14 mouse cellular contexts compared by ENCODE assay signal in genomic region chr11:25233360-25233890, GRCm38 (mm10).
DNase-seq lines count a peak whose midpoint lies in the region; ATAC-seq and TF ChIP-seq lines count a peak whose summit lies in the region.
"Had no signal": no experiment of that assay in that cellular context is flagged by ENCODE, and none has a peak within 500 bp of the region (broad histone marks: within the 10 kb centered on the region; RNA-seq: fewer than 3 reads in every experiment).

No protein-coding gene starts in this region.

- H3K9ac ChIP-seq in hindbrain, embryonic 14.5 days = no peak overlapping the region
- H3K9ac ChIP-seq in hindbrain, embryonic 13.5 days = no peak overlapping the region
- H3K9ac ChIP-seq in liver, postnatal 0 days (replicated peaks) = no peak overlapping the region
- H3K9ac ChIP-seq: heart, embryonic 15.5 days had no signal

- no peak overlapping the region for H3K4me3 ChIP-seq in hindbrain, embryonic 14.5 days (replicated peaks; ENCODE audit: low read length)
- no peak overlapping the region for H3K4me3 ChIP-seq in hindbrain, embryonic 13.5 days
- H3K4me3 ChIP-seq in liver, postnatal 0 days (ENCODE audit: low read depth, low read length) = no peak overlapping the region
- H3K4me3 ChIP-seq in thymus, adult 2 months (ENCODE audit: control insufficient read depth, insufficient read depth, low read length) = no peak overlapping the region
- H3K4me3 ChIP-seq: heart, embryonic 15.5 days; limb, embryonic 10.5 days had no signal

- H3K27ac ChIP-seq in hindbrain, embryonic 14.5 days = no peak overlapping the region
- H3K27ac ChIP-seq in hindbrain, embryonic 13.5 days = no peak overlapping the region
- H3K27ac ChIP-seq in liver, postnatal 0 days (ENCODE audit: low read depth) = no peak overlapping the region
- no peak overlapping the region for H3K27ac ChIP-seq in thymus, adult 2 months (ENCODE audit: control insufficient read depth, insufficient read depth, low read length)
- H3K27ac ChIP-seq: heart, embryonic 15.5 days; limb, embryonic 10.5 days had no signal

- H3K27me3 ChIP-seq in hindbrain, embryonic 14.5 days (ENCODE audit: control insufficient read depth, insufficient read depth, low read length) = no peaks in the 10 kb centered on the region
- no peaks in the 10 kb centered on the region for H3K27me3 ChIP-seq in hindbrain, embryonic 13.5 days
- no peaks in the 10 kb centered on the region for H3K27me3 ChIP-seq in liver, postnatal 0 days (ENCODE audit: insufficient read depth, low read length)
- H3K27me3 ChIP-seq in thymus, adult 2 months (ENCODE audit: control insufficient read depth, insufficient read depth, low read length) = no peaks in the 10 kb centered on the region
- H3K27me3 ChIP-seq: heart, embryonic 15.5 days had no signal

- no peak overlapping the region for H3K4me2 ChIP-seq in hindbrain, embryonic 14.5 days (replicated peaks)
- no peak overlapping the region for H3K4me2 ChIP-seq in hindbrain, embryonic 13.5 days
- H3K4me2 ChIP-seq in liver, postnatal 0 days (ENCODE audit: low read depth, low read length) = no peak overlapping the region
- H3K4me2 ChIP-seq: heart, embryonic 15.5 days had no signal

- TF ChIP-seq EP300 in liver, postnatal 0 days (IDR thresholded peaks at IDR 0.05; ENCODE audit: low read depth) = no peak

- TF ChIP-seq CTCF in liver, postnatal 0 days (IDR thresholded peaks at IDR 0.05; ENCODE audit: low read depth) = no peak
- TF ChIP-seq CTCF in thymus, adult 2 months (IDR thresholded peaks at IDR 0.05; ENCODE audit: borderline replicate concordance, control insufficient read depth, extremely low read depth, insufficient read depth, low read length, poor library complexity) = no peak

- H3K36me3 ChIP-seq in hindbrain, embryonic 14.5 days (replicated peaks; ENCODE audit: control insufficient read depth, insufficient read depth) = no peaks in the 10 kb centered on the region
- no peaks in the 10 kb centered on the region for H3K36me3 ChIP-seq in hindbrain, embryonic 13.5 days
- H3K36me3 ChIP-seq in liver, postnatal 0 days (replicated peaks; ENCODE audit: insufficient read depth, low read length) = no peaks in the 10 kb centered on the region
- no peaks in the 10 kb centered on the region for H3K36me3 ChIP-seq in thymus, adult 2 months (ENCODE audit: control insufficient read depth, insufficient read depth, low read length)
- H3K36me3 ChIP-seq: heart, embryonic 15.5 days; limb, embryonic 10.5 days had no signal

- H3K9me3 ChIP-seq in hindbrain, embryonic 14.5 days (ENCODE audit: control insufficient read depth, low read length) = no peaks in the 10 kb centered on the region
- H3K9me3 ChIP-seq in hindbrain, embryonic 13.5 days = no peaks in the 10 kb centered on the region
- H3K9me3 ChIP-seq in liver, postnatal 0 days (ENCODE audit: low read length) = no peaks in the 10 kb centered on the region
- H3K9me3 ChIP-seq: heart, embryonic 15.5 days; limb, embryonic 10.5 days had no signal

- no peaks in the 10 kb centered on the region for H3K4me1 ChIP-seq in hindbrain, embryonic 14.5 days (replicated peaks; ENCODE audit: control insufficient read depth, insufficient read depth, low read length)
- H3K4me1 ChIP-seq in hindbrain, embryonic 13.5 days (replicated peaks) = 0 out of 2 replicates have a peak, but pooled peaks cover 4% of the 10 kb centered on the region
- H3K4me1 ChIP-seq in liver, postnatal 0 days (ENCODE audit: insufficient read depth) = no peaks in the 10 kb centered on the region
- H3K4me1 ChIP-seq in thymus, adult 2 months (replicated peaks; ENCODE audit: control insufficient read depth, insufficient read depth, low read length) = no peaks in the 10 kb centered on the region
- H3K4me1 ChIP-seq: heart, embryonic 15.5 days; limb, embryonic 10.5 days had no signal

- 59% methylated on average over 4 of the region's 4 CpGs for WGBS in hindbrain, embryonic 14.5 days
- WGBS in hindbrain, embryonic 13.5 days = 64% methylated on average over 4 of the region's 4 CpGs
- 63% methylated on average over 4 of the region's 4 CpGs for WGBS in liver, postnatal 0 days (ENCODE audit: insufficient replicate concordance)
- WGBS in thymus, adult 2 months = 90% methylated on average over 4 of the region's 4 CpGs

- no peak for TF ChIP-seq POLR2A in thymus, adult 2 months (IDR thresholded peaks at IDR 0.05; ENCODE audit: control insufficient read depth, extremely low read depth, insufficient read depth, low read length, poor library complexity)

- no peak; the same call in 1 of the 2 replicates for ATAC-seq in hindbrain, embryonic 14.5 days (ENCODE audit: low FRiP score)
- no peak for ATAC-seq in hindbrain, embryonic 13.5 days (ENCODE audit: low FRiP score)
- ATAC-seq in liver, postnatal 0 days = no peak

- DNase-seq in hindbrain, embryonic 14.5 days (ENCODE audit: low spot score) = peak; percentile 30
- peak; percentile 10 to 17 for DNase-seq in frontal cortex, postnatal 14 days (ENCODE audit: low spot score in 2 of 2)
- peak; percentile 53 to 71 for DNase-seq in left cerebral cortex, adult 18-20 months (ENCODE audit: low spot score in 2 of 2)
- DNase-seq in right cerebral cortex, postnatal 14 days = peak; percentile 17
- no peak for DNase-seq in liver, postnatal 0 days
- no peak for DNase-seq in thymus, adult 2 months
- no peak for DNase-seq in thymus, adult 18-20 months
- DNase-seq: adrenal gland, postnatal 25 days; cerebellum, adult 8-10 months; kidney, adult 11 months; spleen, adult 18-20 months had no signal

Comparison
In these comparisons a context has a peak if more than half of its experiments do, and no peak if none do; other contexts are left out.
1. DNase-seq: peak in hindbrain, embryonic 14.5 days (single experiment), frontal cortex, postnatal 14 days (2 of 2), left cerebral cortex, adult 18-20 months (2 of 2) and right cerebral cortex, postnatal 14 days (single experiment); none in liver, postnatal 0 days (single experiment), thymus, adult 2 months (single experiment) and thymus, adult 18-20 months (0 of 2).